Mouse (Mus musculus) left cerebral cortex, adult 2 months (tissue): ENCODE data around the gene Fancm. TPM values are rescaled to one million over a fixed set of nuclear protein-coding genes. Genes with fewer than 3 reads are reported as not detected.

Source experiments
- DNase-seq, 2 experiments: peaks; one replicate each; pipeline ENCODE4 v3.0.0; 2021 to 2022; ENCODE audit warnings: low spot score in 2 of 2, mixed read lengths in 1 of 2; ENCODE audit errors: extremely low spot score in 1 of 2
- H3K27ac ChIP-seq: fragments of 200-600 bp; 2 replicates; pipeline ENCODE4 v1.8.1; 2022
- H3K4me3 ChIP-seq: fragments of 200-600 bp; 2 replicates; pipeline ENCODE4 v1.8.1; 2022
- CTCF ChIP-seq: fragments of 200-600 bp; IDR thresholded peaks from 2 replicates; pipeline ENCODE4 v1.8.1; 2022; ENCODE audit warnings: antibody characterized with exemption, mild to moderate bottlenecking, moderate library complexity
- intact Hi-C: fragments of 180-260 bp; cut with DNase I; formaldehyde crosslinking; loops from one replicate; pipeline ENCODE4 v1.15.1; 2025
- long read RNA-seq, 2 experiments: library from polyadenylated mRNA; stranded (forward); transcript quantifications; one replicate each; pipeline ENCODE4 v2.0.0; 2021; ENCODE audit warnings: borderline mapping rate in 2 of 2
- total RNA-seq, 2 experiments: library from RNA; stranded (reverse); gene quantifications; 2 replicates each; pipeline ENCODE4 v1.2.3; 2021

Fancm gene
- total RNA-seq: 10 to 100 TPM; 15.9 to 17.9 TPM
- long read RNA-seq, experiment 1, full-length matches to known transcripts: 1 of 6 reads
- long read RNA-seq, experiment 1, partial matches to known transcripts: 4 of 6 reads
- long read RNA-seq, experiment 1, other reads (novel, unspliced or antisense): 1 of 6 reads
- long read RNA-seq, experiment 2, partial matches to known transcripts: 1 of 1 reads
- long read RNA-seq, experiment 2, other reads (novel, unspliced or antisense): 0 of 1 reads

- no peak for TF ChIP-seq CTCF
- H3K4me3 ChIP-seq: peak within 1 kb of the TSS; percentile 68
- peak within 1 kb of the TSS; percentile 96 for H3K27ac ChIP-seq
- peak; percentile 90 to 91 for DNase-seq
- intact Hi-C loops: loop anchor here (1.0 kb wide), 1 partner anchor 97 kb away; the partner anchor contains the start of gene Mis18bp1
Measured at GRCm38 (mm10) chr12:65075085-65075732, at the start of gene Fancm. Gene Fancm, plus strand, starts transcription at chr12:65075603.

DNA sequence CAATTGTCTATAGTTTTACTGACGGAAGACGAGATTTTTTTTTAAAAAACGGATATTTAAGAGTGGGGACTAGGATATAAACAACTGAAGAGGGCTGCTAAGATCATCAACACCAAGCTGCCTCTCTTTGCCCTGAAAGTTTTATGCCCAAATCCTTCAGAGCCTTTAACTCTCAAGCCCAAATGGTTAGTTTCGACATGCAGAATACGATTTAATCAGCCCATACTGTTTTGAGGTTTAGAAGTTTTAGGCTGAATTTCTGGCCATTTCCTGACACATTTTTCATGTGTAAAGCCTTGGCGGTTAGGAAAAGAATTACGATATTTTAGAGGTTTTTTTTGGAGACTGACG is 39.6 kb upstream of the Fancm start:
- DNase-seq: no peak
- intact Hi-C loops: loop anchor here (5.0 kb wide), 1 partner anchor 36 kb away; the partner anchor contains the start of gene Fkbp3
- Histone ChIP-seq H3K4me3 (peak overlapping the region; percentile 68), H3K27ac (peak overlapping the region; percentile 84)
- no peak for TF ChIP-seq CTCF

DNA sequence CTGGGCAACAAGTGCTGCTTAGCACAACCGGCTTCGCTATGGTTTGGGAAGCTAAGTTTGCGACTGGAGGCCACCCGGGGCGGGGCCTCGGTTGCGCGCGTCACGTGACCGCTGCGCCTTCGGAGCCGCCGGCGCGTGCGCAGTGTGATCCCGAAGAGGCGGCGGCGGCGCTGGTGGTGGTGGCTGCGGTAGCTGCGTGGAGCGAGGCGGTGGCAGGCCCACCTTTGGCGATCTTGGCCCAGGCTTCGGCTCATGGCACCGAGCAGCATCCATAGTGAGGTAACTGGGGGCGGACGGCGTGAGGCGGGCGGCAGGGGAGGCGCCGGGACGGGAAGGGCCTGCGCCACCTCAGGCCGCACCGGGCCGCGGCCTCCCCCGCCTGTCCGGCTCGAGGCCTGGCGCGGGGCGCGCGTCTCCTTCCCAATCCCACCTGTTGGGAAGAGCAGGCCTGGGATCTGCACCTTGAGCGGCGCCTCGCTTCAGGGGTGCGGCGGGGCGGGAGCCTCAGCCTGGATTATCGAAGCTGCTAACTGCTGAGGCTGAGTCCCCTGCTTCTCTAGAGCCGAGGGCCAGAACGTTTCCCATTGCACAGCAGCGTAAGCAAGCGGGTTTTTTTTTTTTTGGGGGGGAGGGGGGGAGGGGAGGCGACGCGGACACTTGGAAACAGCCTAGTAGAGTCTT is 39.1 kb upstream of the Fancm start, which contains the start of gene Prpf39:
TSS of gene Prpf39 (plus strand) at position 144 of the 681 bp plus-strand sequence.
- H3K27ac ChIP-seq: peak within 1 kb of the TSS; percentile 84
- no peak; the same call in 1 of the 2 replicates for TF ChIP-seq CTCF
- peak within 1 kb of the TSS; percentile 68 for H3K4me3 ChIP-seq
- peak; percentile 93 to 94 for DNase-seq
- intact Hi-C loops: loop anchor here (5.0 kb wide), 1 partner anchor 36 kb away; the partner anchor contains the start of gene Fkbp3

DNA sequence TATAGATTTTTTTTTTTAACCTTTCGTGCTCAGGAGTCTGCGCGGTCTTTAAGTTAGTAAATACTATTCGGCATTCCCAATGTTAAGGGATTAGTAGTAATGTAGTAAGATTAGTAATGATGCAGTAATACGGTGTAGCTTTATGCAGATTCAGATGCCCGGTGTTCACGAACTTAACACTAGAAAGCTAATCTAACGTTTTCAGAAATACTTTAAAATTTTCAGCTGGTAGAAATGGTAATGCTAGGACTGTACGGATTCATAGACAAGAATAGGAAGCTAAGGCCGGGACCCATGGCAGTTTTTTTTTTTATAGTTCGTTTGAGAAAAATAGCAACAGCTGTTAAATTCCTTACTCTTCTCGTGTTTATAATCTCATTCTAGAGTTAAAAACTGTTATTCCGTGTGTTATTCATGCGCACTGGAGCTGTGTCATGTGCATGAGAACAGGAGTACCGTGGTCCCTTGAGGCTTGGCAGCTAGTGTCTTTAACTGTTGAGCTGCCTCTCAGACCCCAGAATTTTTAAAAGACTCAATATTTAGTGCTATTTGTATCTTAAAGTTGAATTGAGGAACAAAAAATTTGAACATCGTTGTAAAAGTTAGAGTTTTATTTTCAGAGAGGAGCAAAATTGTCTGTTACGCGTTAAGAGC is 38.4 kb upstream of the Fancm start:
- no peak for TF ChIP-seq CTCF
- no peak overlapping the region for H3K27ac ChIP-seq
- peak overlapping the region; percentile 68 for H3K4me3 ChIP-seq
- no peak for DNase-seq
- intact Hi-C loops: loop anchor here (5.0 kb wide), 1 partner anchor 35 kb away; the partner anchor contains the start of gene Fkbp3

- DNase-seq: no peak
- intact Hi-C loops: loop anchor here (5.0 kb wide), 1 partner anchor 35 kb away; the partner anchor contains the start of gene Fkbp3
- H3K27ac ChIP-seq: no peak overlapping the region
- TF ChIP-seq CTCF: no peak
- H3K4me3 ChIP-seq: peak overlapping the region; percentile 68
Measured at GRCm38 (mm10) chr12:65037546-65037937, 37.9 kb upstream of the Fancm start.

DNA sequence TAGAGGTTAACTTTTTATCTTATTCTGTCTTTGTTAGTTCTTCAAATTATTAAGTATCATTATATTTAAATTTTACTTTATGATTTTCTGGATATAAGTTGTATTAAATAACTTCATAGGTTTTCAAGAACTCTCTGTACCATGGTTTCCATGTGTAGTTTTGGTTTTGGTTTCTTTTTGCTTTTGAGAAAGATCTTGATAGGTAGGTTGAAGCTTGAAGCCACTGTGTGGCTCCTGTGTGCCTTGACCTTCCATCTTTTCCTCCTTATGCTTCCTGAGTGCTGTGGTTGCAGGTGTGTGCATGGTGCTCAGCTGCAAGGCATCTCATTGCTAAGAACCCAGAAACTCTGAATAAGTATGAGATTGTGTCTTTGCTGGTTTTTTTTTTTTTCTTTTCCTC is 26.6 kb upstream of the Fancm start:
- no peak for TF ChIP-seq CTCF
- Histone ChIP-seq H3K27ac (no peak overlapping the region), H3K4me3 (no peak overlapping the region)
- DNase-seq: no peak
- intact Hi-C loops: no loop called here

DNA sequence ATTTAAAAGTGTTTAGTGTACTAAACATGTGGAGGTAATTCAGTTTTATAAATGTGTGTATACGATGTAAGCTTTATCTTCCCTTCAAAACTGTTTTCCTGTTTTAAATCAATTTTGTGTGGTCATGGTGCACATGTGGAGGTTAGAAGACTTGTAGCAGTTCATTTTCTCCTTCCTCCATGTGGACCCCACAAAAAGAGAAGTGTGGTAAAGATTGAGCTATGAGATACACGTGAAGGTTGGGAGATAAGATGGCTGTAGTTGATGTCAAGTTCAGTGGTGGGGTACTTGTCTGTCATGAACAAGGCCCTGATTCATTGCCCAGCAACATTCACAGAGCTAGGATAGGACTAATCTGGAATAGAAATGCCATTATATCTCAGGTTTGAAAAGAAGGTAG is 17.2 kb upstream of the Fancm start:
- Histone ChIP-seq H3K4me3 (no peak overlapping the region), H3K27ac (no peak overlapping the region)
- no peak for TF ChIP-seq CTCF
- intact Hi-C loops: loop anchor here (5.0 kb wide), 1 partner anchor 76 kb away; no protein-coding TSS in a partner anchor
- DNase-seq: no peak

GRCm38 (mm10) chr12:65061082-65061481 is 14.3 kb upstream of the Fancm start:
- intact Hi-C loops: no loop called here
- DNase-seq: no peak
- Histone ChIP-seq H3K27ac (no peak overlapping the region), H3K4me3 (no peak overlapping the region)
- no peak; the same call in 1 of the 2 replicates for TF ChIP-seq CTCF

GRCm38 (mm10) chr12:65065241-65065640 is 10.2 kb upstream of the Fancm start:
- Histone ChIP-seq H3K4me3 (no peak overlapping the region), H3K27ac (no peak overlapping the region)
- TF ChIP-seq CTCF: no peak
- DNase-seq: no peak
- intact Hi-C loops: no loop called here

DNA sequence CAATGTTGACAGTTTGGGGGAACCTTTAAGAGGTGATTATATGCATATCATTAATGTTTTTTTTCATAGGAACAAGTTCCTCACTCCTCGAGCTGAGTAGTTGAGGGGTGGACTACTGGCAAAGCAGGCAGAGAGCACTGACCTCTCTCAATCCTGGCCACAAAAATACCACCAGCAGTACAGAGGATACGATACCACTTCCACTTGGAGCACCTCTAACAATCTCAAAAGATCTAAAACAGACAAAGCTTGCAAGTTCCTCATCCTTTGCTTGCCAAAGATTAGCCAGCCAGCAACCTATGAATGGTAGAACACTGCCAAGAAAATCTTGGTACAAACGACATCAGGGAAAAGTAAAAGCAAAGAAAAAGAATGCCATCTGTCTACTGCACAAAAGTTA is 9.2 kb upstream of the Fancm start:
- no peak for DNase-seq
- no peak overlapping the region for H3K4me3 ChIP-seq
- intact Hi-C loops: no loop called here
- no peak overlapping the region for H3K27ac ChIP-seq
- TF ChIP-seq CTCF: no peak

GRCm38 (mm10) chr12:65068409-65068808 is 7.0 kb upstream of the Fancm start:
- TF ChIP-seq CTCF: no peak
- no peak overlapping the region for H3K27ac ChIP-seq
- intact Hi-C loops: no loop called here
- no peak overlapping the region for H3K4me3 ChIP-seq
- no peak for DNase-seq
